Mouse (Mus musculus) hindbrain, embryonic 11.5 days (tissue): ENCODE measurements around the gene Tnfsf9. TPM values are rescaled to one million over a fixed set of nuclear protein-coding genes. Genes with fewer than 3 reads are reported as not detected.

Source experiments
- ATAC-seq: fragments of 200-750 bp; cut with Nextera tagmentation; 2 replicates; pipeline ENCODE4 v1.8.0; 2017; ENCODE audit warnings: mild to moderate bottlenecking, moderate TSS enrichment, moderate library complexity; ENCODE audit not compliant: low FRiP score
- DNase-seq: peaks from one replicate; pipeline ENCODE4 v3.0.0-alpha.2; 2015; ENCODE audit warnings: low spot score
- H3K27ac ChIP-seq: fragments of 300-500 bp; sonication (generic); 2 replicates; pipeline ENCODE4 v1.5.1; 2014; ENCODE audit warnings: mild to moderate bottlenecking, low read depth, low read length
- H3K27me3 ChIP-seq: fragments of 300-500 bp; sonication (generic); 2 replicates; pipeline ENCODE4 v1.6.1; 2014; ENCODE audit warnings: mild to moderate bottlenecking, low read length, moderate library complexity, mixed read lengths; ENCODE audit not compliant: control insufficient read depth, insufficient read depth
- H3K36me3 ChIP-seq: fragments of 300-500 bp; sonication (generic); 2 replicates; pipeline ENCODE4 v1.6.1; 2014; ENCODE audit warnings: mild to moderate bottlenecking, low read length, moderate library complexity, mixed read lengths; ENCODE audit not compliant: control insufficient read depth, insufficient read depth
- H3K4me1 ChIP-seq: fragments of 300-500 bp; sonication (generic); replicated peaks from 2 replicates; pipeline ENCODE4 v1.6.1; 2014; ENCODE audit warnings: low read length, mixed read lengths; ENCODE audit not compliant: control insufficient read depth, insufficient read depth
- H3K4me2 ChIP-seq: fragments of 300-500 bp; sonication (generic); replicated peaks from 2 replicates; pipeline ENCODE4 v1.6.1; 2014; ENCODE audit warnings: mild to moderate bottlenecking, low read depth, low read length
- H3K4me3 ChIP-seq: fragments of 300-500 bp; sonication (generic); 2 replicates; pipeline ENCODE4 v1.5.1; 2014; ENCODE audit warnings: low read depth, low read length
- H3K9ac ChIP-seq: fragments of 300-500 bp; sonication (generic); 2 replicates; pipeline ENCODE4 v1.6.1; 2014; ENCODE audit warnings: low read depth, low read length
- H3K9me3 ChIP-seq: fragments of 300-500 bp; sonication (generic); 2 replicates; pipeline ENCODE4 v1.6.1; 2016; ENCODE audit warnings: low read length; ENCODE audit not compliant: control insufficient read depth
- WGBS: fragments of 180-500 bp; shearing (Covaris S2); extraction: QIAGEN DNeasy Blood & Tissue Kit; methylation state at CpG from one replicate; pipeline ENCODE4 v1.1.7; 2014; 5-methylcytosine and 5-hydroxymethylcytosine counted together
- polyA plus RNA-seq: library from polyadenylated mRNA; unstranded; fragments of >200 nt; fragmentation: Nextera tagmentation; extraction: Ambion mirVana; gene quantifications from 2 replicates; pipeline ENCODE4 v1.2.1, GENCODE M21; 2014

Tnfsf9 gene
- polyA plus RNA-seq, 1 experiment from 2014 or later: 7.6 TPM

GRCm38 (mm10) chr17:57085970-57086757, 19.0 kb upstream of the Tnfsf9 start:
- no peaks in the 10 kb centered on the region for H3K36me3 ChIP-seq
- peak overlapping the region; percentile 47 for H3K4me3 ChIP-seq
- 0 out of 2 replicates have a peak, but pooled peaks cover 4% of the 10 kb centered on the region for H3K27me3 ChIP-seq
- ATAC-seq: no peak
- H3K4me1 ChIP-seq: no peaks in the 10 kb centered on the region
- no peak overlapping the region; the same call in 1 of the 2 replicates for H3K4me2 ChIP-seq
- H3K9ac ChIP-seq: no peak overlapping the region
- H3K27ac ChIP-seq: no peak overlapping the region
- no peak for DNase-seq
- 89% methylated on average over 11 of the region's 11 CpGs for WGBS
- no peaks in the 10 kb centered on the region for H3K9me3 ChIP-seq

- Histone ChIP-seq H3K27me3 (0 out of 2 replicates have a peak, but pooled peaks cover 4% of the 10 kb centered on the region), H3K27ac (peak within 1 kb of the TSS; percentile 82), H3K4me3 (peak within 1 kb of the TSS; percentile 47), H3K9ac (peak within 1 kb of the TSS; percentile 74), H3K9me3 (no peaks in the 10 kb centered on the region), H3K36me3 (no peaks in the 10 kb centered on the region), H3K4me2 (peak within 1 kb of the TSS; percentile 66), H3K4me1 (no peaks in the 10 kb centered on the region)
- WGBS: 1% methylated on average over 31 of the region's 31 CpGs
- DNase-seq: peak; percentile 75
- peak; percentile 93 for ATAC-seq
Measured at GRCm38 (mm10) chr17:57087049-57087832, 17.9 kb upstream of the Tnfsf9 start, which contains the start of gene Tubb4a. TSS of gene Tubb4a (minus strand) at chr17:57087782.

GRCm38 (mm10) chr17:57094222-57094621, 10.9 kb upstream of the Tnfsf9 start:
- Histone ChIP-seq H3K27ac (no peak overlapping the region), H3K9ac (no peak overlapping the region), H3K4me1 (no peaks in the 10 kb centered on the region), H3K9me3 (no peaks in the 10 kb centered on the region), H3K4me2 (no peak overlapping the region), H3K27me3 (no peaks in the 10 kb centered on the region), H3K36me3 (no peaks in the 10 kb centered on the region), H3K4me3 (no peak overlapping the region)
- DNase-seq (no peak), ATAC-seq (no peak)
- 90% methylated on average over 3 of the region's 3 CpGs for WGBS

- Histone ChIP-seq H3K27ac (no peak overlapping the region), H3K27me3 (no peaks in the 10 kb centered on the region), H3K4me3 (no peak overlapping the region), H3K4me2 (peak overlapping the region; percentile 9), H3K4me1 (no peaks in the 10 kb centered on the region), H3K9me3 (no peaks in the 10 kb centered on the region), H3K36me3 (no peaks in the 10 kb centered on the region), H3K9ac (no peak overlapping the region)
- ATAC-seq (peak; percentile 72), DNase-seq (peak; percentile 56)
- WGBS: 2% methylated on average over 18 of the region's 19 CpGs
Measured at GRCm38 (mm10) chr17:57095855-57096622, 9.1 kb upstream of the Tnfsf9 start.

GRCm38 (mm10) chr17:57096623-57096920, 8.6 kb upstream of the Tnfsf9 start:
- ATAC-seq (peak; percentile 88), DNase-seq (peak; percentile 88)
- Histone ChIP-seq H3K4me3 (no peak overlapping the region), H3K9me3 (no peaks in the 10 kb centered on the region), H3K27me3 (no peaks in the 10 kb centered on the region), H3K27ac (no peak overlapping the region), H3K9ac (no peak overlapping the region), H3K36me3 (no peaks in the 10 kb centered on the region), H3K4me2 (peak overlapping the region; percentile 9), H3K4me1 (no peaks in the 10 kb centered on the region)
- under 1% methylated on average over 11 of the region's 11 CpGs for WGBS

- 84% methylated on average over 5 of the region's 5 CpGs for WGBS
- no peaks in the 10 kb centered on the region for H3K36me3 ChIP-seq
- no peaks in the 10 kb centered on the region for H3K4me1 ChIP-seq
- H3K4me3 ChIP-seq: no peak overlapping the region
- no peak overlapping the region for H3K27ac ChIP-seq
- no peak overlapping the region for H3K4me2 ChIP-seq
- H3K9ac ChIP-seq: no peak overlapping the region
- ATAC-seq (no peak), DNase-seq (no peak)
- no peaks in the 10 kb centered on the region for H3K27me3 ChIP-seq
- no peaks in the 10 kb centered on the region for H3K9me3 ChIP-seq
Measured at GRCm38 (mm10) chr17:57098321-57098720, 6.8 kb upstream of the Tnfsf9 start.

- Histone ChIP-seq H3K9me3 (no peaks in the 10 kb centered on the region), H3K36me3 (no peaks in the 10 kb centered on the region), H3K4me3 (no peak overlapping the region), H3K27me3 (no peaks in the 10 kb centered on the region), H3K27ac (no peak overlapping the region), H3K4me2 (no peak overlapping the region), H3K9ac (no peak overlapping the region), H3K4me1 (no peaks in the 10 kb centered on the region)
- WGBS: 6% methylated on average over 10 of the region's 10 CpGs
- no peak for ATAC-seq
- DNase-seq: peak; percentile 48
Measured at GRCm38 (mm10) chr17:57099629-57100325, 5.3 kb upstream of the Tnfsf9 start.

GRCm38 (mm10) chr17:57102276-57102675, 2.8 kb upstream of the Tnfsf9 start:
- Histone ChIP-seq H3K36me3 (no peaks in the 10 kb centered on the region), H3K27ac (no peak overlapping the region), H3K4me3 (no peak overlapping the region), H3K4me2 (no peak overlapping the region), H3K4me1 (no peaks in the 10 kb centered on the region), H3K9ac (no peak overlapping the region), H3K9me3 (no peaks in the 10 kb centered on the region), H3K27me3 (no peaks in the 10 kb centered on the region)
- ATAC-seq: no peak
- WGBS: 72% methylated on average over 2 of the region's 2 CpGs
- DNase-seq: no peak
